23 mouse cellular contexts compared by ENCODE assay signal in genomic region chr4:53239856-53240255, GRCm38 (mm10).
DNase-seq lines count a peak whose midpoint lies in the region; ATAC-seq and TF ChIP-seq lines count a peak whose summit lies in the region.
"Had no signal": no experiment of that assay in that cellular context is flagged by ENCODE, and none has a peak within 500 bp of the region (broad histone marks: within the 10 kb centered on the region; RNA-seq: fewer than 3 reads in every experiment).

No protein-coding gene starts in this region.

- peak overlapping the region; percentile 61 for H3K27ac ChIP-seq in bone marrow macrophage, adult 2 months (ENCODE audit: insufficient read depth, low read depth, low read length)
- H3K27ac ChIP-seq: embryonic facial prominence, embryonic 13.5 days; forebrain, embryonic 13.5 days; heart, embryonic 13.5 days; hindbrain, embryonic 13.5 days; neural tube, embryonic 12.5 days; stomach, embryonic 15.5 days had no signal

- intact Hi-C loops in heart, postnatal 10 days (cut with DNase I): no loop called here

- no peak for TF ChIP-seq POLR2A in bone marrow macrophage, adult 2 months (IDR thresholded peaks at IDR 0.05; ENCODE audit: borderline replicate concordance, low read depth, low read length)

- H3K4me1 ChIP-seq in bone marrow macrophage, adult 2 months (ENCODE audit: control insufficient read depth, insufficient read depth, low read length): peaks cover 28% of the 10 kb centered on the region
- H3K4me1 ChIP-seq: embryonic facial prominence, embryonic 13.5 days; forebrain, embryonic 13.5 days; hindbrain, embryonic 13.5 days; stomach, embryonic 15.5 days had no signal

- ATAC-seq in megakaryocyte progenitor cell, adult 5-6 weeks (replicated peaks; ENCODE audit: poor library complexity): peak; percentile 65
- ATAC-seq: forebrain, embryonic 13.5 days had no signal

- TF ChIP-seq CTCF in bone marrow macrophage, adult 2 months (IDR thresholded peaks at IDR 0.05; ENCODE audit: low read depth, low read length): no peak

- DNase-seq in adrenal gland, adult 2 months: peak; percentile 53
- no peak for DNase-seq in adrenal gland, adult 18-20 months (ENCODE audit: low spot score in 2 of 2)
- peak; percentile 36 for DNase-seq in 416B (ENCODE audit: low read depth)
- DNase-seq in layer of hippocampus, postnatal 36 days: no peak
- no peak for DNase-seq in heart, postnatal 10 days
- no peak for DNase-seq in layer of hippocampus, adult 9-10 months (ENCODE audit: low spot score)
- DNase-seq: cerebellum, adult 18-20 months; cerebellum, postnatal 14 days; embryo, embryonic 11 days; heart, adult 18-20 months; kidney, adult 11 months; kidney, postnatal 4 days; midbrain, embryonic 14.5 days; right cerebral cortex, adult 18-20 months; right cerebral cortex, postnatal 4 days had no signal

- no peak overlapping the region for H3K4me3 ChIP-seq in bone marrow macrophage, adult 2 months (ENCODE audit: insufficient read depth, low read length)
- H3K4me3 ChIP-seq: embryonic facial prominence, embryonic 13.5 days; forebrain, embryonic 13.5 days; heart, embryonic 13.5 days; hindbrain, embryonic 13.5 days; neural tube, embryonic 12.5 days; stomach, embryonic 15.5 days had no signal

Comparison
In these comparisons a context has a peak if more than half of its experiments do, and no peak if none do; other contexts are left out.
1. DNase-seq: peak in adrenal gland, adult 2 months (single experiment) and 416B (single experiment); none in adrenal gland, adult 18-20 months (0 of 2), layer of hippocampus, postnatal 36 days (0 of 2), heart, postnatal 10 days (0 of 2) and layer of hippocampus, adult 9-10 months (single experiment).